Mouse (Mus musculus): ENCODE data around the gene Ift22.
"Not testable (repeated sequence)": the region's sequence is repeated elsewhere in the genome, so short reads cannot be mapped to it uniquely, and the experiment has no call there.

Ift22 gene

GRCm38 (mm10) chr5:136949551-136950336 lies 41.8 kb downstream of the Ift22 start:
- not testable (repeated sequence) for DNase-seq (ENCODE audit: low spot score)

GRCm38 (mm10) chr5:136950521-136950920 lies 42.6 kb downstream of the Ift22 start:
- DNase-seq (ENCODE audit: low spot score): no peak

- DNase-seq (ENCODE audit: low spot score): no peak
Observed at GRCm38 (mm10) chr5:136952153-136952552, 44.2 kb downstream of the Ift22 start.

GRCm38 (mm10) chr5:136953015-136953414 lies 45.1 kb downstream of the Ift22 start, which contains the start of gene Fis1:
TSS of gene Fis1 (plus strand) at chr5:136953275.
- peak; percentile 83 for DNase-seq (ENCODE audit: low spot score)

GRCm38 (mm10) chr5:136953440-136953951 lies 45.5 kb downstream of the Ift22 start:
- DNase-seq (ENCODE audit: low spot score): no peak

GRCm38 (mm10) chr5:136955622-136956021 lies 47.7 kb downstream of the Ift22 start:
- DNase-seq (ENCODE audit: low spot score): no peak

- no peak for DNase-seq (ENCODE audit: low spot score)
Observed at GRCm38 (mm10) chr5:136957250-136957649, 49.3 kb downstream of the Ift22 start.

- no peak for DNase-seq (ENCODE audit: low spot score)
Observed at GRCm38 (mm10) chr5:136958991-136959605, 51.1 kb downstream of the Ift22 start.

GRCm38 (mm10) chr5:136960053-136960452 lies 52.1 kb downstream of the Ift22 start:
- DNase-seq (ENCODE audit: low spot score): no peak

GRCm38 (mm10) chr5:136961334-136961982 lies 53.5 kb downstream of the Ift22 start:
- DNase-seq (ENCODE audit: low spot score): no peak

GRCm38 (mm10) chr5:136961983-136962461 lies 54.1 kb downstream of the Ift22 start:
- DNase-seq (ENCODE audit: low spot score): peak; percentile 91

- DNase-seq (ENCODE audit: low spot score): peak; percentile 78
Observed at GRCm38 (mm10) chr5:136962501-136962900, 54.6 kb downstream of the Ift22 start.

GRCm38 (mm10) chr5:136962966-136963540 lies 55.1 kb downstream of the Ift22 start:
- DNase-seq (ENCODE audit: low spot score): no peak

Data from spleen, adult 12 weeks (tissue).